Mouse (Mus musculus) hindbrain, embryonic 15.5 days (tissue): ENCODE data around the gene Elovl6. TPM values are rescaled to one million over a fixed set of nuclear protein-coding genes. Genes with fewer than 3 reads are reported as not detected.

Experiments
- ATAC-seq: fragments of 200-750 bp; cut with Nextera tagmentation; 2 replicates; pipeline ENCODE4 v1.8.0; 2017; ENCODE audit warnings: low read depth, moderate number of reproducible peaks, moderate TSS enrichment; ENCODE audit not compliant: low FRiP score
- H3K27ac ChIP-seq: fragments of 300-500 bp; sonication (generic); replicated peaks from 2 replicates; pipeline ENCODE4 v1.5.1; 2015; ENCODE audit warnings: mild to moderate bottlenecking, inconsistent platforms
- H3K27me3 ChIP-seq: fragments of 300-500 bp; sonication (generic); 2 replicates; pipeline ENCODE4 v1.6.1; 2015; ENCODE audit warnings: control low read depth, inconsistent platforms
- H3K36me3 ChIP-seq: fragments of 300-500 bp; sonication (generic); 2 replicates; pipeline ENCODE4 v1.6.1; 2015; ENCODE audit warnings: control low read depth, inconsistent platforms
- H3K4me1 ChIP-seq: fragments of 300-500 bp; sonication (generic); replicated peaks from 2 replicates; pipeline ENCODE4 v1.6.1; 2015; ENCODE audit warnings: control low read depth, inconsistent platforms
- H3K4me2 ChIP-seq: fragments of 300-500 bp; sonication (generic); 2 replicates; pipeline ENCODE4 v1.6.1; 2015; ENCODE audit warnings: moderate library complexity, mild to moderate bottlenecking, inconsistent platforms
- H3K4me3 ChIP-seq: fragments of 300-500 bp; sonication (generic); 2 replicates; pipeline ENCODE4 v1.5.1; 2015; ENCODE audit warnings: mild to moderate bottlenecking, inconsistent platforms
- H3K9ac ChIP-seq: fragments of 300-500 bp; sonication (generic); 2 replicates; pipeline ENCODE4 v1.6.1; 2015; ENCODE audit warnings: inconsistent platforms
- H3K9me3 ChIP-seq: fragments of 300-500 bp; sonication (generic); 2 replicates; pipeline ENCODE4 v1.6.1; 2016; ENCODE audit warnings: control low read depth, inconsistent platforms
- WGBS: fragments of 180-500 bp; shearing (Covaris S2); methylation state at CpG from one replicate; pipeline ENCODE4 v1.1.7; 2015; 5-methylcytosine and 5-hydroxymethylcytosine counted together
- microRNA-seq: library from miRNA; unstranded; fragments of <30 nt; microRNA quantifications from one replicate; pipeline ENCODE4, GENCODE M21; 2016
- polyA plus RNA-seq: library from polyadenylated mRNA; unstranded; fragments of >200 nt; fragmentation: Nextera tagmentation; extraction: Ambion mirVana; gene quantifications from 2 replicates; pipeline ENCODE4 v1.2.1, GENCODE M21; 2015

The Elovl6 gene
- polyA plus RNA-seq, 1 experiment from 2014 or later: 42.9 TPM

DNA sequence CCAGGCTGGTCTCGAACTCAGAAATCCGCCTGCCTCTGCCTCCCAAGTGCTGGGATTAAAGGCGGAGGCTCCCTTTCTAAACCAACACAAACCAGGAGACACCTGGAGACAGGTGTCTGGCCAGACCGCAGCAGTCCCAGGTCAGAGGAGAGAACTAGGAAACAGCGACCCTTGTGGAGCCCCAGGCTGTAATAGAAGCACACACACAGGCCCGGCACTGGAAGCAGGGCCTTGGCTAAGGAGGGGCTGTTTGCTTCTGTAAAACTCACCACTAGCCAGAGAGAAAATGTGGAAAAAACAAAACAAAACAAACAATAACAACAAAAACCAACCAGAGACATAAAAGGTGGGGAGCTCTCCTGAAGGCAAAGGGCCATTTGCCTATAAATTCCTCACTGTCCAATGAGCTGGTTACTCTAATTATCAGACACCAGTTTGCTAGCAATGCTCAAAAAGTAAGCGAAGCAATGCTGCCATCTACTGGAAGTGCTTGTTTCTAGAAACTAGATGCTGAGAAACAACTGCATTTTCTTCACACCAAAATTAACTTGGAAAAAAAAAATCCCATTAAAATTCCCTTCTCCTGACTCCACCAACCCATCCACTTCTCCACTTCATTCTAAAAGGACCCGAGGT is 154.7 kb downstream of the Elovl6 start:
- no peaks in the 10 kb centered on the region for H3K9me3 ChIP-seq
- no peak overlapping the region for H3K27ac ChIP-seq
- H3K27me3 ChIP-seq: no peaks in the 10 kb centered on the region
- no peaks in the 10 kb centered on the region for H3K4me1 ChIP-seq
- H3K9ac ChIP-seq: no peak overlapping the region
- no peak overlapping the region for H3K4me3 ChIP-seq
- no peak overlapping the region for H3K4me2 ChIP-seq
- ATAC-seq: peak; percentile 79
- WGBS: 59% methylated on average over 8 of the region's 8 CpGs
- H3K36me3 ChIP-seq: no peaks in the 10 kb centered on the region

DNA sequence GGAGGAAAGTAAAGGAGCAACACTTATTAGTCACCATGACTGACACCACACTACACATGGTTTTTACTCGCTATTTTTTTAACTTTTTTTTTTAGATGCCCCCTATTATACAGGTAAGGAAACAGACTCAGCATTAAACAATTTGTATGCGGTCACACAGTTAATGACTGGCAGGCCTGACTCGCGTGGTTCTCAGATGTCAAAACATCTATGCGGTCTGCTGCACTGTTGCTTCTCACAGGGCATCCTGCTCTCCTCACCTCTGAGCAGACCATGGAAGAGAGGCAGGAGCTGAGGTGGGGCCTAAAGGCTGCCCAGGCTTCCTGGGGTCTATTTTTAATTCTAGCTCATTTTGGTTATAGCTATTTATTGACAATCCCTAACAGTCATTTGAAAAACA is 155.3 kb downstream of the Elovl6 start:
- WGBS: 68% methylated on average over 5 of the region's 5 CpGs
- ATAC-seq: no peak
- H3K4me1 ChIP-seq: no peaks in the 10 kb centered on the region

More for the DNA sequence above, 155.3 kb downstream of the Elovl6 start:
- no peak overlapping the region for H3K9ac ChIP-seq
- H3K27me3 ChIP-seq: no peaks in the 10 kb centered on the region
- no peaks in the 10 kb centered on the region for H3K9me3 ChIP-seq
- H3K36me3 ChIP-seq: no peaks in the 10 kb centered on the region
- H3K4me3 ChIP-seq: no peak overlapping the region
- no peak overlapping the region for H3K27ac ChIP-seq
- no peak overlapping the region for H3K4me2 ChIP-seq

Small RNA genes lying within 50 kb of the gene (microRNA-seq; reads per million reads assigned to microRNA genes)
- not detected for gene Gm24515

Other genes starting within 250 kb of the Elovl6 start
- gene Enpep, start 199.6 kb upstream of the Elovl6 start, polyA plus RNA-seq: 2.6 and 3.9 TPM in 2 replicates
- gene Egf, start 223.0 kb downstream of the Elovl6 start, polyA plus RNA-seq: 1.4 and 2.2 TPM in 2 replicates